Mouse (Mus musculus): ENCODE data around the gene Htr6. TPM values are rescaled to one million over a fixed set of nuclear protein-coding genes. Genes with fewer than 3 reads are reported as not detected.

The Htr6 gene
- total RNA-seq (2021): not detected

GRCm38 (mm10) chr4:139075041-139075711 is at the start of gene Htr6:
Htr6 (minus strand) TSS chr4:139075570.
- intact Hi-C loops (cut with DNase I): no loop called here
- no peak for DNase-seq (ENCODE audit: low spot score)

GRCm38 (mm10) chr4:139124940-139125339 is 49.6 kb upstream of the Htr6 start:
- no peak for DNase-seq (ENCODE audit: low spot score)
- intact Hi-C loops (cut with DNase I): no loop called here

- DNase-seq (ENCODE audit: low spot score): no peak
- intact Hi-C loops (cut with DNase I): no loop called here
Observed at GRCm38 (mm10) chr4:139122557-139122956, 47.2 kb upstream of the Htr6 start.

- no peak for DNase-seq (ENCODE audit: low spot score)
- intact Hi-C loops (cut with DNase I): no loop called here
Observed at GRCm38 (mm10) chr4:139120998-139121397, 45.6 kb upstream of the Htr6 start.

DNA sequence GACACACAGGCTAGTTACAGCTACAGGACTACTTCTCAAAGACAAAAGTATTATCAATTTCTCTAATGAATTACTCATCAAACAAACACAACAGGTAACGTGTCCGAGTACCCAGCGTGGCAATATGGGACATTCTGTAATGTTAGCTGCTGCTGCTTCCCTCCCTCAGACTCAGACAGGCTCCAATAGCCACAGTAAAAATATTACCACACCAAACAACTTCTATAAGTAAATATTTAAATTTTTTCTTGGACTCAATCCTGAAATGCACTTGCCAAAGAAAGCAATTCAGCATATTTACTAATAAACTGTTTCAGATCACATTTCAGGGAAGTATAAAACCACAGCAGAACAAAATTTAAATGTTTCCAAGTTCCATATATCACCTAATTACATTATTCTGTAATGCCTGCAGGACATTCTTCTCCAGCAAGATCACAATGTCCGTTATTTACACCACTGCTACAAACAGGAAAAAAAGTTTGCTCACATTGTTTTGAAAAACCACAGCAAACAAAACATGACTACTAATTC is 45.0 kb upstream of the Htr6 start:
- DNase-seq (ENCODE audit: low spot score): no peak
- intact Hi-C loops (cut with DNase I): no loop called here

- no peak for DNase-seq (ENCODE audit: low spot score)
- intact Hi-C loops (cut with DNase I): no loop called here
Observed at GRCm38 (mm10) chr4:139116356-139117063, 41.1 kb upstream of the Htr6 start.

GRCm38 (mm10) chr4:139115721-139116120 is 40.4 kb upstream of the Htr6 start:
- intact Hi-C loops (cut with DNase I): no loop called here
- DNase-seq (ENCODE audit: low spot score): no peak

- intact Hi-C loops (cut with DNase I): no loop called here
- no peak for DNase-seq (ENCODE audit: low spot score)
Observed at GRCm38 (mm10) chr4:139112482-139112881, 37.1 kb upstream of the Htr6 start.

DNA sequence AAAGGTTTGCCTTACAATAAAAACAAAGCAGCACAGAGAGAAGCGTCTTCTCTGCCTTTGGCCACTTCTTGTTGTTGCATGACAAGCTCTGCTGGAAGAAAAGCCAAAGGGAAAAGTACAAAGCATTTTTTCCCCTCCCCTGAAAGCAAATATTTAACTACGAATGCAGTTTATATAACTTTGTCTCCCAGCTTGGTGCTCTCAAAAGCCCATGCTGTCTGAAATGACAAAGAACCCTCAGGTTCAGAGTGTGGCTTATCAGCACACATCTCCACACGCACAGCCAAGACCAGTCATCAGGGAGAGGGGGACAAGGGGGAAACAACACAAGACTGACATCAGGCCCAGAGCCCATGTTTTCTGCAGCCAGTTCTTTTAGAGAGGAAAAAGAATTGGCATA is 36.1 kb upstream of the Htr6 start:
- intact Hi-C loops (cut with DNase I): no loop called here
- no peak for DNase-seq (ENCODE audit: low spot score)

- intact Hi-C loops (cut with DNase I): no loop called here
- no peak for DNase-seq (ENCODE audit: low spot score)
Observed at GRCm38 (mm10) chr4:139110858-139111257, 35.5 kb upstream of the Htr6 start.

DNA sequence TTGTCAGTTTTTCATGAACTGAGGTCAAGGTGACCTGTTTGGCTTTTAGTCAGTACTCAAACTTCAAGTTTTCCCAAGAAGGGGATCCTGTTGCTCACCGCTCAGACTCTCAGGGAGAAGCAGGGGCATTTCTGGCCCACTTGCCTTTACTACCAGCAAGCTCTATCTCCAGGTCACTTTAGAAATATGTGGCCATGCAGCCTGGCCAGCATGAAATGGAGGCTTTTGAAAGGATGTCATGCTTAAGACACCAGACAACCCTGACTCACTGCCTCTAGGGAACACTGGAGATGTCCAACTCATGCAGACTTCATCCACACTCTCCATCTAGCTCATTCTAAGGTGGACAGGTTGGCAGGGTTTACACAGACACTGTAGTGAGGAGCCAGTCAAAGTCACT is 30.1 kb upstream of the Htr6 start:
- no peak for DNase-seq (ENCODE audit: low spot score)
- intact Hi-C loops (cut with DNase I): no loop called here

GRCm38 (mm10) chr4:139101546-139101945 is 26.2 kb upstream of the Htr6 start:
- DNase-seq (ENCODE audit: low spot score): no peak
- intact Hi-C loops (cut with DNase I): no loop called here

- no peak for DNase-seq (ENCODE audit: low spot score)
- intact Hi-C loops (cut with DNase I): no loop called here
Observed at GRCm38 (mm10) chr4:139100326-139100725, 25.0 kb upstream of the Htr6 start.

GRCm38 (mm10) chr4:139096201-139096600 is 20.8 kb upstream of the Htr6 start:
- no peak for DNase-seq (ENCODE audit: low spot score)
- intact Hi-C loops (cut with DNase I): no loop called here

DNA sequence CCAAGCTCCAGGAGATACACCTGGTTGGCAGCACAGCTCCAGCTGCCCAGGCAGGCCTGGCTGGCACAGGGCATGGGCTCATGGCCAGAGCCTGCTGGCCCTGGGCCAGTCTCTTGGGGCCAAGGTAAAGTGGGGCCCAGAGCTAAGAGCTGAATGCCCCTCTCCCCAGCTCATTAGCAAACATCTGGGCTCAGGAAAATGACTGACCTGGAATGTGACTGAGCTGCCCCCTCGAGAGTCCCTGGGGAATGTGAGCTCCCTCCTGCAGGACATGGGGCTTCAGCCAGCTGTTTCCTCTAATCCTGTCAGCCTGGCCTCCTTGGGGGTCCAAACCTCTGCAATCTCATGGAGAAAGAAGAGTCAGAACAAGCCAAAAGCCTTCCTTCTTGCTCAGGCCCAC is 20.0 kb upstream of the Htr6 start:
- no peak for DNase-seq (ENCODE audit: low spot score)
- intact Hi-C loops (cut with DNase I): no loop called here

DNA sequence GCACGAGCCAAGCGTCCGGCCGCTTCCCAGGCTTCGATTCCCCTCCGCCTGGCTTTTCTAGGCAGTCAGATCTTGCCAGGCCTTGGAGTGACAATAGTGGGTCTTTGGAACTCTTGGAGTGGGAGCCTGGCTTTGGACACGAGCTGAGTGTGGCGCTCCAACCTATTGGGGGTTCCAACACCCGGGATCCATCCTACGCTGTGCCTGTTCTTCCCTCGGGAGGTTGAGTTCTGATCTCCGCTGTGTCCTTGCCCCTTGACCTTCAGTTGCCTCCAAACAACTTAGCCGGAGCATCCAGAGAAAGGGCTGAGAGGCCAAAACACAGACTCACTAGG is 17.8 kb upstream of the Htr6 start:
- intact Hi-C loops (cut with DNase I): no loop called here
- DNase-seq (ENCODE audit: low spot score): no peak

- intact Hi-C loops (cut with DNase I): no loop called here
- peak; percentile 54 for DNase-seq (ENCODE audit: low spot score)
Observed at GRCm38 (mm10) chr4:139092356-139093195, 17.2 kb upstream of the Htr6 start, which contains the start of gene Nbl1. Nbl1 (minus strand) TSS chr4:139092993.

DNA sequence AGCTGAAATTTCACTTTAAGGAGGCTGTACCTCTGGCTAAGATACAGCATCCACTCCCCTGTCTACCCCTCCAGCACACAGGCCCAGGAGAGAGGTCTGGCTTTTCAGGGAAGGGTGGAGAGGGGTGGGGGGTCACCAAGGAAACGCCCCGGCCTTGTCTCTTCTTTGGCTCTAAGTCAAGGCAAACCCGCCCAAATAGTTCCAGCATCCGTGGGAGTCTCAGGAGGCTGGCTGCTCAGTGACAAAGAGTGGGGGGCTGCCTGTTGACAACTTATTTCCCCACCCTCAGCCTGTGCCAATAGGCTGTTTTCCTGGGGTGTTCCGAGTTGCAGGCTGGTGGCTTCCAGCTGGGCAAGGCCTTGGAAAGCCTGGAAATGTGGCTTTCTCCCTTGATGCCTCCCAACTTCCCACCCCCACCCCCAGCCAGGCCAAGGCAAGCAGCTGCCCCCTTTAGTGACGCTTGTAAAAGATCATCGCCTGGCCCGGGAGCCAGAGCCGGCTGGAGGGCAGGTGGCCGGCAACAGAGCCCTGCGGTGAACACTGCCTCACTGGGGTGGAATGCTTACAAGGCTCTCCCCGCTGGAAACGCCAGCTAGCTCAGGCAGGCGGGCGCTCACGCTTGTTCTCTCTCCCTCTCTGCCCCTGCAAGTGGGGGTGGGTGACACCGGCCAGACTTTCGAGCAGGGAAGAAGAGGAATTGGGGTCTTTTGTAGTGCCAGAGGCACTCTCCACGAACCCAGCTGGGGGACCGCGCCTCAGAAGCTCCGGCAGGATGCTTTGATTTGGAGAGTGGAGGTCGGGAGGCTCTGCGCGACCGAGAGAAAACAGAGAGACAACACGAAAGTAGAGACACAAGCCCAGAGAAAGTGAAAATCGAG is 16.3 kb upstream of the Htr6 start:
- no peak for DNase-seq (ENCODE audit: low spot score)
- intact Hi-C loops (cut with DNase I): no loop called here

GRCm38 (mm10) chr4:139091066-139091465 is 15.7 kb upstream of the Htr6 start:
- no peak for DNase-seq (ENCODE audit: low spot score)
- intact Hi-C loops (cut with DNase I): no loop called here
